Mouse (Mus musculus): ENCODE measurements at regions not wholly inside any gene's neighbourhood (a gene's known extent, or its start where the extent isn't known, plus 50 kb on each side); places are given as distances from the start of the nearest gene placed in this dataset.
A peak's percentile ranks its signal among the peaks of the same experiment; 100 is the strongest.

- no peaks in the 10 kb centered on the region for H3K27me3 ChIP-seq (ENCODE audit: low read depth, poor library complexity, severe bottlenecking)
- H3K27ac ChIP-seq (replicated peaks) = no peak overlapping the region; the same call in 1 of the 2 replicates
- H3K9me3 ChIP-seq (replicated peaks) = no peaks in the 10 kb centered on the region
- H3K36me3 ChIP-seq = no peaks in the 10 kb centered on the region
- peaks cover 15% of the 10 kb centered on the region for H3K4me1 ChIP-seq
- WGBS = 89% methylated on average over 7 of the region's 7 CpGs
- H3K4me3 ChIP-seq = no peak overlapping the region
- no peak for DNase-seq (ENCODE audit: low spot score)
Measured at GRCm38 (mm10) chr4:54355381-54356040, 529.7 kb downstream of the Tmem38b start.

- Histone ChIP-seq H3K9me3 (replicated peaks) (no peaks in the 10 kb centered on the region), H3K4me1 (peaks cover 15% of the 10 kb centered on the region), H3K27ac (replicated peaks) (no peak overlapping the region), H3K27me3 (ENCODE audit: low read depth, poor library complexity, severe bottlenecking) (no peaks in the 10 kb centered on the region), H3K36me3 (no peaks in the 10 kb centered on the region), H3K4me3 (no peak overlapping the region)
- no peak for DNase-seq (ENCODE audit: low spot score)
- WGBS = 93% methylated on average over 2 of the region's 2 CpGs
Measured at GRCm38 (mm10) chr4:54356041-54356427, 530.2 kb downstream of the Tmem38b start.

GRCm38 (mm10) chr4:54370909-54371308 is 545.1 kb downstream of the Tmem38b start:
- Histone ChIP-seq H3K9me3 (replicated peaks) (no peaks in the 10 kb centered on the region), H3K4me1 (peaks cover 47% of the 10 kb centered on the region), H3K36me3 (no peaks in the 10 kb centered on the region), H3K27me3 (ENCODE audit: low read depth, poor library complexity, severe bottlenecking) (no peaks in the 10 kb centered on the region), H3K27ac (replicated peaks) (peak overlapping the region; percentile 89), H3K4me3 (no peak overlapping the region)
- WGBS = 64% methylated on average over 3 of the region's 3 CpGs
- DNase-seq (ENCODE audit: low spot score) = no peak

GRCm38 (mm10) chr4:54371418-54371957 is 545.6 kb downstream of the Tmem38b start:
- no peak overlapping the region for H3K4me3 ChIP-seq
- no peaks in the 10 kb centered on the region for H3K9me3 ChIP-seq (replicated peaks)
- DNase-seq (ENCODE audit: low spot score) = peak; percentile 21
- no peaks in the 10 kb centered on the region for H3K27me3 ChIP-seq (ENCODE audit: low read depth, poor library complexity, severe bottlenecking)
- no peaks in the 10 kb centered on the region for H3K36me3 ChIP-seq
- WGBS = 58% methylated on average over 7 of the region's 7 CpGs
- H3K27ac ChIP-seq (replicated peaks) = peak overlapping the region; percentile 89
- H3K4me1 ChIP-seq = peaks cover 47% of the 10 kb centered on the region

GRCm38 (mm10) chr4:54373606-54374005 is 547.8 kb downstream of the Tmem38b start:
- H3K4me3 ChIP-seq = no peak overlapping the region
- no peaks in the 10 kb centered on the region for H3K9me3 ChIP-seq (replicated peaks)
- no peaks in the 10 kb centered on the region for H3K36me3 ChIP-seq
- peak overlapping the region; percentile 89 for H3K27ac ChIP-seq (replicated peaks)
- 0% methylated on average over 2 of the region's 2 CpGs for WGBS
- no peaks in the 10 kb centered on the region for H3K27me3 ChIP-seq (ENCODE audit: low read depth, poor library complexity, severe bottlenecking)
- H3K4me1 ChIP-seq = peaks cover 56% of the 10 kb centered on the region
- peak; percentile 74 for DNase-seq (ENCODE audit: low spot score)

- Histone ChIP-seq H3K36me3 (no peaks in the 10 kb centered on the region), H3K4me3 (peak overlapping the region; percentile 14), H3K27me3 (ENCODE audit: low read depth, poor library complexity, severe bottlenecking) (no peaks in the 10 kb centered on the region), H3K9me3 (replicated peaks) (no peaks in the 10 kb centered on the region), H3K27ac (replicated peaks) (peak overlapping the region; percentile 89), H3K4me1 (peaks cover 56% of the 10 kb centered on the region)
- 7% methylated on average over 5 of the region's 5 CpGs for WGBS
- DNase-seq (ENCODE audit: low spot score) = peak; percentile 49
Measured at GRCm38 (mm10) chr4:54374457-54374856, 548.6 kb downstream of the Tmem38b start.

- no peak overlapping the region for H3K4me3 ChIP-seq
- peaks cover 19% of the 10 kb centered on the region for H3K4me1 ChIP-seq
- H3K27ac ChIP-seq (replicated peaks) = 0 out of 2 replicates have a peak overlapping the region, but pooled peaks have one; percentile 38
- no peaks in the 10 kb centered on the region for H3K36me3 ChIP-seq
- DNase-seq (ENCODE audit: low spot score) = no peak
- H3K9me3 ChIP-seq (replicated peaks) = no peaks in the 10 kb centered on the region
- WGBS = 73% methylated on average over 6 of the region's 6 CpGs
- H3K27me3 ChIP-seq (ENCODE audit: low read depth, poor library complexity, severe bottlenecking) = no peaks in the 10 kb centered on the region
Measured at GRCm38 (mm10) chr4:54387460-54387859, 557.4 kb upstream of the Zfp462 start.

- H3K4me3 ChIP-seq = no peak overlapping the region
- H3K9me3 ChIP-seq (replicated peaks) = no peaks in the 10 kb centered on the region
- H3K4me1 ChIP-seq = peaks cover 10% of the 10 kb centered on the region
- no peak for DNase-seq (ENCODE audit: low spot score)
- WGBS = 72% methylated on average over 7 of the region's 7 CpGs
- H3K27ac ChIP-seq (replicated peaks) = no peak overlapping the region
- H3K27me3 ChIP-seq (ENCODE audit: low read depth, poor library complexity, severe bottlenecking) = no peaks in the 10 kb centered on the region
- no peaks in the 10 kb centered on the region for H3K36me3 ChIP-seq
Measured at GRCm38 (mm10) chr4:54391536-54392208, 553.2 kb upstream of the Zfp462 start.

GRCm38 (mm10) chr4:54406151-54406550 is 538.7 kb upstream of the Zfp462 start:
- Histone ChIP-seq H3K9me3 (replicated peaks) (no peaks in the 10 kb centered on the region), H3K4me1 (peaks cover 4% of the 10 kb centered on the region; the same call in 1 of the 2 replicates), H3K27me3 (ENCODE audit: low read depth, poor library complexity, severe bottlenecking) (no peaks in the 10 kb centered on the region), H3K27ac (replicated peaks) (no peak overlapping the region), H3K36me3 (no peaks in the 10 kb centered on the region), H3K4me3 (no peak overlapping the region)
- WGBS = 93% methylated on average over 4 of the region's 4 CpGs
- no peak for DNase-seq (ENCODE audit: low spot score)

- H3K4me3 ChIP-seq = no peak overlapping the region
- no peak overlapping the region for H3K27ac ChIP-seq (replicated peaks)
- 58% methylated on average over 2 of the region's 2 CpGs for WGBS
- H3K27me3 ChIP-seq (ENCODE audit: low read depth, poor library complexity, severe bottlenecking) = no peaks in the 10 kb centered on the region
- H3K4me1 ChIP-seq = peaks cover 4% of the 10 kb centered on the region; the same call in 1 of the 2 replicates
- no peaks in the 10 kb centered on the region for H3K9me3 ChIP-seq (replicated peaks)
- no peaks in the 10 kb centered on the region for H3K36me3 ChIP-seq
- DNase-seq (ENCODE audit: low spot score) = no peak
Measured at GRCm38 (mm10) chr4:54407930-54408329, 536.9 kb upstream of the Zfp462 start.

- no peaks in the 10 kb centered on the region for H3K27me3 ChIP-seq (ENCODE audit: low read depth, poor library complexity, severe bottlenecking)
- no peak for DNase-seq (ENCODE audit: low spot score)
- no peak overlapping the region for H3K4me3 ChIP-seq
- H3K27ac ChIP-seq (replicated peaks) = no peak overlapping the region
- H3K36me3 ChIP-seq = no peaks in the 10 kb centered on the region
- no peaks in the 10 kb centered on the region for H3K4me1 ChIP-seq
- H3K9me3 ChIP-seq (replicated peaks) = no peaks in the 10 kb centered on the region
- 76% methylated on average over 3 of the region's 3 CpGs for WGBS
Measured at GRCm38 (mm10) chr4:54430789-54431188, 514.1 kb upstream of the Zfp462 start.

GRCm38 (mm10) chr4:54460596-54460995 is 484.3 kb upstream of the Zfp462 start:
- no peaks in the 10 kb centered on the region for H3K27me3 ChIP-seq (ENCODE audit: low read depth, poor library complexity, severe bottlenecking)
- DNase-seq (ENCODE audit: low spot score) = no peak
- H3K4me1 ChIP-seq = no peaks in the 10 kb centered on the region
- no peak overlapping the region for H3K4me3 ChIP-seq
- no peak overlapping the region for H3K27ac ChIP-seq (replicated peaks)
- no peaks in the 10 kb centered on the region for H3K36me3 ChIP-seq
- H3K9me3 ChIP-seq (replicated peaks) = no peaks in the 10 kb centered on the region
- WGBS = 66% methylated on average over 2 of the region's 2 CpGs

GRCm38 (mm10) chr4:54469176-54469575 is 475.7 kb upstream of the Zfp462 start:
- Histone ChIP-seq H3K27ac (replicated peaks) (no peak overlapping the region), H3K27me3 (ENCODE audit: low read depth, poor library complexity, severe bottlenecking) (no peaks in the 10 kb centered on the region), H3K4me1 (peaks cover 13% of the 10 kb centered on the region; the same call in 1 of the 2 replicates), H3K9me3 (replicated peaks) (no peaks in the 10 kb centered on the region), H3K4me3 (no peak overlapping the region), H3K36me3 (no peaks in the 10 kb centered on the region)
- 82% methylated on average over 2 of the region's 2 CpGs for WGBS
- no peak for DNase-seq (ENCODE audit: low spot score)
